Mouse (Mus musculus): ENCODE data around the gene Chuk. TPM values are rescaled to one million over a fixed set of nuclear protein-coding genes. Genes with fewer than 3 reads are reported as not detected.

The Chuk gene
- polyA plus RNA-seq, 2 experiments: 37.0 to 64.9 TPM

DNA sequence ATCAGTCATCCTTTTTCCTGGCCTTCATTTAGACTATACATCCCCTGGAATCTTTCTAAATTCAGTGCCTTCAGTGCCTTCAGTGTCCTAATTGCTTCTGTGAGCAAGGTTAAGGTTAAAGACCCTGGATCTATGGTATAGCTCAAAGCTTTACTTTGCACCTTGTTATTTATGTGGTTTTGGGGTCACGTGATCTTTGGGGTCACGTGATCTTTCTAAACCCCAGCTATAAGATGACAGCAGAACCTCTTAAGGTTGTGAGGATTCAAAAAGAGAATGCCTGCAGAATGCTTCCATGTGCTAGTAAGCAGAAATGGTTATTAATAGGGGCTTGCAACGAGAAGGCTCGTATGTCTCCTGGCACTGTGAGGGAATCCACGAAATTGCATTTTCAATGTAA lies 73.9 kb downstream of the Chuk start:
- no peaks in the 10 kb centered on the region for H3K27me3 ChIP-seq (ENCODE audit: control insufficient read depth, insufficient read depth, low read length)
- DNase-seq (ENCODE audit: low spot score): no peak
- no peak overlapping the region for H3K27ac ChIP-seq (replicated peaks; ENCODE audit: low read depth, low read length)
- TF ChIP-seq POLR2A (IDR thresholded peaks at IDR 0.05; ENCODE audit: borderline replicate concordance, extremely low read depth, insufficient read depth, insufficient read length): no peak
- H3K4me1 ChIP-seq (ENCODE audit: control insufficient read depth, insufficient read depth, low read length): no peaks in the 10 kb centered on the region
- no peak overlapping the region for H3K4me3 ChIP-seq (replicated peaks; ENCODE audit: low read length)
- H3K36me3 ChIP-seq (ENCODE audit: control insufficient read depth, insufficient read depth, low read length): peaks cover 33% of the 10 kb centered on the region
- ATAC-seq (ENCODE audit: low FRiP score, low read depth): no peak
- H3K4me2 ChIP-seq (replicated peaks; ENCODE audit: low read depth, low read length, severe bottlenecking): no peak overlapping the region
- no peak overlapping the region for H3K9ac ChIP-seq (ENCODE audit: low read depth, low read length, severe bottlenecking)
- 91% methylated on average over 5 of the region's 5 CpGs for WGBS
- no peaks in the 10 kb centered on the region for H3K9me3 ChIP-seq (ENCODE audit: control insufficient read depth, low read length)

GRCm38 (mm10) chr19:44032046-44032744 lies 75.1 kb downstream of the Chuk start:
- WGBS: 88% methylated on average over 11 of the region's 11 CpGs
- TF ChIP-seq POLR2A (IDR thresholded peaks at IDR 0.05; ENCODE audit: borderline replicate concordance, extremely low read depth, insufficient read depth, insufficient read length): no peak

DNA sequence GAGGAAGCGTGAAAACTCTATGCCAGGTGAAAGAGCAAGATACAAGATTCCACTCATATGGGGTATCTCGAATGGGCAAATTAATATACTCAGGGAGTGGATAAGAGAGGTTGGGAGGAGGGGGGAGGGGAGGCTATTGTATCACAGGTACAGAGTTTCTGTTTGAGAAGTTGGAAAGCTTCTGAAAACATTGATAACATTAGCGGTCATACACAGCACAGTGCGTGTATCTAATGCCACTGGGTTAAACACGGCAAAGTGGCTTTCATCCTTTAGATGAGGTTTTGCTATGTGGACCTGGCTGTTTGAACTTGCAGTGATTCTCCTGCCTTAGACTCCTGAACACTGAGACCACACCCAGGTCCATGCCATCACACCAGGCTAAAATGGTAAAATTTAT lies 77.3 kb downstream of the Chuk start:
- H3K27ac ChIP-seq (replicated peaks; ENCODE audit: low read depth, low read length): no peak overlapping the region
- H3K4me2 ChIP-seq (replicated peaks; ENCODE audit: low read depth, low read length, severe bottlenecking): no peak overlapping the region
- no peak for ATAC-seq (ENCODE audit: low FRiP score, low read depth)
- H3K27me3 ChIP-seq (ENCODE audit: control insufficient read depth, insufficient read depth, low read length): no peaks in the 10 kb centered on the region
- H3K9ac ChIP-seq (ENCODE audit: low read depth, low read length, severe bottlenecking): no peak overlapping the region
- 92% methylated on average over 5 of the region's 5 CpGs for WGBS
- H3K9me3 ChIP-seq (ENCODE audit: control insufficient read depth, low read length): no peaks in the 10 kb centered on the region
- no peaks in the 10 kb centered on the region for H3K4me1 ChIP-seq (ENCODE audit: control insufficient read depth, insufficient read depth, low read length)
- no peak overlapping the region for H3K4me3 ChIP-seq (replicated peaks; ENCODE audit: low read length)
- TF ChIP-seq POLR2A (IDR thresholded peaks at IDR 0.05; ENCODE audit: borderline replicate concordance, extremely low read depth, insufficient read depth, insufficient read length): no peak
- no peak for DNase-seq (ENCODE audit: low spot score)
- H3K36me3 ChIP-seq (ENCODE audit: control insufficient read depth, insufficient read depth, low read length): peaks cover 6% of the 10 kb centered on the region; the same call in 1 of the 2 replicates

More at GRCm38 (mm10) chr19:44032046-44032744, 75.1 kb downstream of the Chuk start:
- H3K9me3 ChIP-seq (ENCODE audit: control insufficient read depth, low read length): no peaks in the 10 kb centered on the region
- H3K4me1 ChIP-seq (ENCODE audit: control insufficient read depth, insufficient read depth, low read length): no peaks in the 10 kb centered on the region
- peaks cover 23% of the 10 kb centered on the region for H3K36me3 ChIP-seq (ENCODE audit: control insufficient read depth, insufficient read depth, low read length)
- no peaks in the 10 kb centered on the region for H3K27me3 ChIP-seq (ENCODE audit: control insufficient read depth, insufficient read depth, low read length)
- H3K4me3 ChIP-seq (replicated peaks; ENCODE audit: low read length): no peak overlapping the region
- ATAC-seq (ENCODE audit: low FRiP score, low read depth) (no peak), DNase-seq (ENCODE audit: low spot score) (no peak)
- H3K4me2 ChIP-seq (replicated peaks; ENCODE audit: low read depth, low read length, severe bottlenecking): no peak overlapping the region
- H3K27ac ChIP-seq (replicated peaks; ENCODE audit: low read depth, low read length): no peak overlapping the region
- H3K9ac ChIP-seq (ENCODE audit: low read depth, low read length, severe bottlenecking): no peak overlapping the region

DNA sequence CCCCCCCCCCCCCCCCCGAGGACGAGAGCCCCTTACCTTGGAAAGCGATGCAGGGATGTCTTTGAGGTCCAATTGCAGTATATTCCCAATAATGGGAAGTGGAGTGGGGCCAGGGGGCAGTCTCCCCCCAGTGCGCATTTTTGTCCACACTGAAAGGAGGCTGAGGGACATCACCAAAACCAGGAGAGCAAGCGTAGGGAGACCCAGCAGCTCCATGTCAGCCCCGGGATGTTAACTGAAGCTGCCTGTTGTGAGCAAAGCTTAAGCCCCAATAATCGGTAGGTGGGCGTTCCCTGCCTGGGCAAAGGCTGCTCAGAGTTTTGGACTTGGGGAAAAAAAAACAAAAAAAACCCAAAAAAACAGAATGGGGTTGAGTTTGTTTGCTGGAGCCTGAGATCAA lies 78.3 kb downstream of the Chuk start, which contains the start of gene Cyp2c23:
Cyp2c23 (minus strand) TSS at position 237 of the 400 bp plus-strand sequence.
- TF ChIP-seq POLR2A (IDR thresholded peaks at IDR 0.05; ENCODE audit: borderline replicate concordance, extremely low read depth, insufficient read depth, insufficient read length): no peak
- Histone ChIP-seq H3K27ac (replicated peaks; ENCODE audit: low read depth, low read length) (no peak within 1 kb of the TSS), H3K4me2 (replicated peaks; ENCODE audit: low read depth, low read length, severe bottlenecking) (no peak within 1 kb of the TSS), H3K27me3 (ENCODE audit: control insufficient read depth, insufficient read depth, low read length) (no peaks in the 10 kb centered on the region), H3K36me3 (ENCODE audit: control insufficient read depth, insufficient read depth, low read length) (no peaks in the 10 kb centered on the region), H3K9me3 (ENCODE audit: control insufficient read depth, low read length) (no peaks in the 10 kb centered on the region), H3K9ac (ENCODE audit: low read depth, low read length, severe bottlenecking) (no peak within 1 kb of the TSS), H3K4me3 (replicated peaks; ENCODE audit: low read length) (no peak within 1 kb of the TSS), H3K4me1 (ENCODE audit: control insufficient read depth, insufficient read depth, low read length) (no peaks in the 10 kb centered on the region)
- DNase-seq (ENCODE audit: low spot score) (no peak), ATAC-seq (ENCODE audit: low FRiP score, low read depth) (no peak)
- 69% methylated on average over 6 of the region's 8 CpGs for WGBS

DNA sequence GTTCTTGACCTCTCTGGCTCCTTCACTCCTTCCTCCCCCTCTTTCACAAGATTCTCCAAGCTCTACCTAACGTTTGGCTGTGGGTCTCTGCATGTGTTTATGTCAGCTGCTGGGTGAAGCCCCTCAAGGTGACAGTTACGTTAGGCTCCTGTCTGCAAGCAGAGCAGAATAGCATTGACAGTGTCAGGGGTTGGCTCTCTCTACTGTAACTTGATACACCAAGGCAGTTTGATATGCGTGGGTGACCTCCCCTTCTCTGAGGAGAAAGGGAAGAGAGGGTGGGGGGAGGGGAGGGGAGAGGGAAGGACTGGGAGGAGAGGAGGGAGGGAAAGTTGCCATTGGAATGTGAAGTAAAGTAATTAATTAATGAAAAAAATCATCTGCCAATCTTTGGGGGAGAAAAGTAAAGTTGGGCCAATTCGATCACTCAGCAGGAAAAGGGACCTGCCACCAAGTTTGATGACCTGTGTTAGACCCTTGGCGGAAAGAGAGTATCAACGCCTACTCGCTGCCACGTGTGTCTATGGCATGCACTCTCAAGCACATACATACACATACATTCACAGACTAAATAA lies 80.2 kb downstream of the Chuk start:
- Histone ChIP-seq H3K36me3 (ENCODE audit: control insufficient read depth, insufficient read depth, low read length) (no peaks in the 10 kb centered on the region), H3K4me3 (replicated peaks; ENCODE audit: low read length) (no peak overlapping the region), H3K4me2 (replicated peaks; ENCODE audit: low read depth, low read length, severe bottlenecking) (no peak overlapping the region), H3K9ac (ENCODE audit: low read depth, low read length, severe bottlenecking) (no peak overlapping the region), H3K27ac (replicated peaks; ENCODE audit: low read depth, low read length) (no peak overlapping the region), H3K27me3 (ENCODE audit: control insufficient read depth, insufficient read depth, low read length) (no peaks in the 10 kb centered on the region), H3K4me1 (ENCODE audit: control insufficient read depth, insufficient read depth, low read length) (no peaks in the 10 kb centered on the region), H3K9me3 (ENCODE audit: control insufficient read depth, low read length) (no peaks in the 10 kb centered on the region)
- 59% methylated on average over 8 of the region's 8 CpGs for WGBS
- ATAC-seq (ENCODE audit: low FRiP score, low read depth) (no peak), DNase-seq (ENCODE audit: low spot score) (no peak)
- TF ChIP-seq POLR2A (IDR thresholded peaks at IDR 0.05; ENCODE audit: borderline replicate concordance, extremely low read depth, insufficient read depth, insufficient read length): no peak

Data from limb, embryonic 14.5 days (tissue).